Mouse (Mus musculus) C2C12 (cell line): ENCODE data around the gene Fate1.
"Not testable (repeated sequence)": the region's sequence is repeated elsewhere in the genome, so short reads cannot be mapped to it uniquely, and the experiment has no call there.

Source experiments
- CTCF ChIP-seq: IDR thresholded peaks from one replicate; pipeline ENCODE4 v1.5.1; 2011; ENCODE audit not compliant: control insufficient read depth, insufficient read depth, insufficient read length
- MAX ChIP-seq: IDR thresholded peaks from one replicate; pipeline ENCODE4 v1.6.1; 2011; ENCODE audit warnings: mild to moderate bottlenecking, control low read depth
- MYOD1 ChIP-seq: IDR thresholded peaks from one replicate; pipeline ENCODE4 v1.6.1; 2011; ENCODE audit warnings: low read depth; ENCODE audit not compliant: control insufficient read depth, insufficient read length
- MYOG ChIP-seq: IDR thresholded peaks from one replicate; pipeline ENCODE4 v1.6.1; 2011; ENCODE audit not compliant: control insufficient read depth, insufficient read length; ENCODE audit errors: extremely low read depth
- USF1 ChIP-seq: IDR thresholded peaks from one replicate; pipeline ENCODE4 v1.6.1; 2011; ENCODE audit warnings: low read depth, mild to moderate bottlenecking, control low read depth, moderate library complexity

- not testable (repeated sequence) for TF ChIP-seq CTCF, MAX, MYOD1, USF1, MYOG
Measured at GRCm38 (mm10) chrX:71977681-71978080, 4.9 kb downstream of the Fate1 start.
